Mouse (Mus musculus): ENCODE data around the gene Mns1.
"Not testable (repeated sequence)": the region's sequence is repeated elsewhere in the genome, so short reads cannot be mapped to it uniquely, and the experiment has no call there.

The Mns1 gene

DNA sequence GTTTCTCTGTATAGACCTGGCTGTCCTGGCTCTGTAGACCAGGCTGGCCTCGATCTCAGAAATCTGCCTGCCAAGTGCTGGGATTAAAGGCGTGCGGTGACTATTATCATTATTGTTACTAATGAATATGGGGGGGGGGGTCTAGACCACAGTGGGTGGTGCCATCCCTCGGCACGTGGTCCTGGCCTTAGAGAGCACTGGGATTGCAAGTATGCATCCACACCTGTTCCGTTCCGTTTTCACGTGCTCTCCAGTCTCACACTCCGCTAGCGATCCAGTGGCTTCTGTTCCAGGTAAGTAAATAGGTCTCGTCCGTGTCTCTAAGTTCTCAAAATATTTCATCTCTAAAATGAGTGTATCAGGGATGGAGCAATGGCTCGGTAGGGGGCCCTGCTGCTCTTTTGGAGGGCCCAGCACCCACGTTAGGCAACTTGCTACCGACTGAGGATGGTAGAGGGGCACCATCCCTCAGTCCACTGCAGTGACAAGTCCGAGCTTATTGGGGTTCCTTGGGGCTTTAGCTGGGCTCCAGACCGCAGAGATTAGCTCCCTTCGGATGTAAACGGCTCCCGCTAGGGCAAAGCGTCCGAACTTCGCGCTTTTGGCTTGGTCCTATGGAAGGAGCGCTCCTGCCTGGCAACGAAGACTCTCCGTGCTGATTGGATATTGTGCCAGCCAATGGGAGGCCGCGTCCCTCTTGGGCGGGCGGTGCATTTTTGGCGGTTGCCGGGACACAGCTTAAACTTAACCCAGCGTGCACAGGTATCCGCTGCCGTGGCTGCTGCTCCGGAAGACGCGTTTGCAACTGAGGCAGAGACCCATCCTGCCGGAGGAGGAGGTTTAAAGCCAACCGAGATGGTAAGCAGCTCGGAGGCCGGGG lies at the start of gene Mns1:
TSS of gene Mns1 (plus strand) at position 190 of the 880 bp plus-strand sequence.
- DNase-seq (ENCODE audit: low read depth, low spot score) = peak; percentile 81

DNA sequence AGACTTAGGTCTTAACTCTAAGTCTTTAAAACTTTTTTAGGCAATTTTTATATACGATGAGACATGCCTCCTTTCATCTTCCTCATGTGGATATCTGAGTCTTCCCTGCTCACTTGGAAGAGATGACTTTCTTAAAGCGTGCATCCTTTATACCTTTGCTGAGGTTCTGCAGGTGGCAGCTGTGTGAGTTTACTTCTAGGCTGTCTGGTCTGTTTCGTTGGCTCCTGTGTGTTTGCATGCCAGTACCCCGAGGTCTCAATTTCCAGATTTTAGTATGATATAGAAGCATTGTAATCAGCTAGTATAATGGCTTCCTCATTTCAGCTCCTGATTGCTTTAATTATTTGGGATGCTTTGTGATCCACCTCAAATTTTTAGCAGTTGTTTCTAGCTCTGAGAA lies 48.9 kb upstream of the Mns1 start:
- no peak for DNase-seq (ENCODE audit: low read depth, low spot score)

DNA sequence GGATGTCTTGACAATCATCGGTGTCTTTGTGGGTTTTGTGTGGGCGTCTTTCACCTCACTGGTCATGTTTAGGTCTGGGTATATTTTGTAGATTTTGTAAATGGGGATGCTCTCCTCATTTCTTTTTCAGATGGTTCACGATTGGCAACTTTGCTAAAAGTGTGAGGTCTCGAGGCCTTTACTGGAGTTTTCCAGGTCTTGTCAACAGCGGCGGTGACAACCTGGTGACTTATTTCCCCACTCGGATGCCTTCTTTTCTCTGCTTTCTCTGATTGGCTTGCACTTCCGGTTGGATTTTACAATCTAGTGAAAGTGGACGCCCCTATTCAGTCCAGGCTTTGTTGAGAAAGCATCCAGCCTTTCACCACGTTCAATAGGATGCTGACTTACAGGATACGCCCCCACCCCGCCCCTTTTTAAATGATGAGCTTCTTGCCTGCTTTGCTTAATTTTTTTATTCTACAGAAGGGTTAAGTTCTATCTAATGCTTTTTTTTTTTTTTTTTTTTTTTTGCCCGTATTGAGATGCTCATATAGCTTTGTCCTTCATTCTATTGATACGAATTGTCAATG lies 48.3 kb upstream of the Mns1 start:
- no peak for DNase-seq (ENCODE audit: low read depth, low spot score)

DNA sequence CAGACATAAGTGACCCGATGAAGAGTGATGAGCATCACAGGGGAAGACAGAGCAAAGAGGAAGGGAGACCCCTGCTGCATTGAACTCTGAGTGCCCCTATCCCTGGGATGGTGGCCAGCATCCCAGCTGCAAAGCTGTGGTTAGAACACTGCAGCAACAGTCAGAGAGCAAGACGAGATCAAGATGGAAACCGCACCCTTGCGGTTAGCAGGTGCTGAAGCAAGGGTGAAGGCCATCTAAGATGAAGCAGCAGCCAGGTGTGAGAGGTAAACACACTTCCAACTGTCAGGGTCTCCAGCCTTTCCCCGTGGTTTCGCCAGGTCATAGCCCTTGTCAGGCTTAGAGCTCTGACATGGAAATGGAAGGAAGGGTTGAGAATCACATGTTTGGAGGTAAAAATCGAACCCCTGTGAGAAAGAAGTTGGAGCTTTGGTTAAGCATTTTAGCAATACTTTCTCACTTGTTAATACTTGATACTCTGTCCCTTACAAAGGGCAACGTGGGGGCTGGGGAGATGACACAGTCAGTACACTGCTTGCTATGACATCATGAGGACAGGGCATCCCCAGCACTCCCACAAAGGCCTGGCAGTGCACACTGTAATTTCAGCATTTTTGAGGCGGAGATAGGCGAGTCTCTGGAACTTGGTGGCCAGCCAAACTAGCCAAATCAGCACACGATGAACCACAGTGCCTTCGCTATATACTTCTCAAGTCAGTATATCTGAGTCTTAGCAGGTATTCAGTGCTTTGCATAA lies 47.3 kb upstream of the Mns1 start:
- no peak for DNase-seq (ENCODE audit: low read depth, low spot score)

DNA sequence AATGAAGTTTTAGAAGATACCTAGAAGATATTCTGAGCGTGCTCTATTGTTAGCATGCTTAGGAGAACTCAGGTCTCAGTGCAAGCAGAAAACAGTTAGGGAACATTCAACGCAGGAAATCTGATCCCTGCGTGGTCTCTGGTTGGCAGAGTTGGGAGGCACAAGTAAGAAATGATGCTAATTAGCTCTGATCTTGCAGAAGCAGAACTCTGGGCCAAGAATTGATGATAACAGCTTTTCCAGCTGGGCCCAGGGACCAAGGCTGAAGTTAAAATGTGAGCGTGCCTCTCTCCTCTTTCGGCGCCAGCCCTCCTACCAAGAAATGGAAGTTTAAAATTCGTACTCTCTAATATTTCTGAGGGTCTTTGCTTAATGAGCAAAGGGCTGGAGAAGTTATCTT lies 45.1 kb upstream of the Mns1 start:
- no peak for DNase-seq (ENCODE audit: low read depth, low spot score)

DNA sequence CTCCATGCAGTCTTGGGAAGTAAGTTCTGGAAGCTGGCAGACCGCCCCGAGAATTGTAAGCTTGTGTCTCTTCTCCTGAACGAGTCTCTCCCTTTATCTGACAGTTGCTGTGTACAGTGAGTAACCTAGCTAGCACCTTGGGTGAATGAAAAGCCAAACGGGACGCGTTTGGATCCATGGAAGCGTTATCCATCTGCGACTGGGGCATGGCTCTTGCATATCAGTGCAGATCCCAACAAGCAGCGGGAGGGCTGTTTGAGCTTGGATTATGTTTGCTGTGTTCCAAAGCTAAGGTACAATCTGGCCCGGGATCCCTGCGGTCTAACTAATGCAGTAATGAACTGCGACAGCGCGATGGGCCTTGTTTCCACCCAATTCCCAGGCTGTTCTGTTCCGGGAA lies 44.6 kb upstream of the Mns1 start:
- DNase-seq (ENCODE audit: low read depth, low spot score) = no peak

DNA sequence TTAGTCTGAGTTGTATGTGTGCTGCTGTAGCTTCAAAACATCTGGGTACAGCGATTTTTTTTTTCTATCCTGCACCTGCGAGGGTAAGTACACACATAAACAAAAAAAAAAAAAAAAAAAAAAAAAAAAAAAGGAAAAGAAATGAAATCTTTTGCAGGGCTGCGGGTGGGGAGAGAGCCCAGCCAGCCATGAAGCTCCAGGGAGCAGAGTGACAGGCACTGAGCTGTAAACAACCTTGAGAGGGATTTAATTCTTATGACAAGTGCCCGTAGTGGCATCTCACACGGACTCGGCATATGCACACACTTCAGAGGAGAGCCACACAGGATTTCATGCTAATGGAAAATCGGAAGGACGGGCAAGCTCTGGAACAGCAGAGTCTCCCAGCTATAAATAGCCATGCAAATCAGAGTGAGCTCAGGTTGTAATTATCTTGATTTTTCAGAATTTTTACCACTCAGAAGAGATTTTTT lies 43.9 kb upstream of the Mns1 start:
- DNase-seq (ENCODE audit: low read depth, low spot score) = no peak

DNA sequence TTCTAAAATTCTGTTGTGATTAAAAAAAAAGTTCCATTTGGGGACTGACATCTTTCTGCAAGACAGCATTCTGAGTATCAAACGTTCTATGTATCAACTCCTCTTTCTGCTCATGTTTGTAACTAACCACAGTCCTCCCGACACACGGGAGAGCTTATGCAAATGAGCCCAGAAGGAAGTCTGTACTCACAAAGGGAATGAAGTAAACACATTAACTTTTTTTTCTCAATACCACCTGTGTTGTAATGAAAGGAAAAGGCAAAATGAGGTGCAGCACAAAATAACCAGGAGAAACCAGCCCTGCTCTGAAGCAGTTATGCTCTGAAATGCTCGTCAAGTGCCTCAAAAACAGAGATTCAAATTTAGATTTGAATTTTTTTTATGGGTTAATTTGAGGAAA lies 37.7 kb upstream of the Mns1 start:
- DNase-seq (ENCODE audit: low read depth, low spot score) = no peak

DNA sequence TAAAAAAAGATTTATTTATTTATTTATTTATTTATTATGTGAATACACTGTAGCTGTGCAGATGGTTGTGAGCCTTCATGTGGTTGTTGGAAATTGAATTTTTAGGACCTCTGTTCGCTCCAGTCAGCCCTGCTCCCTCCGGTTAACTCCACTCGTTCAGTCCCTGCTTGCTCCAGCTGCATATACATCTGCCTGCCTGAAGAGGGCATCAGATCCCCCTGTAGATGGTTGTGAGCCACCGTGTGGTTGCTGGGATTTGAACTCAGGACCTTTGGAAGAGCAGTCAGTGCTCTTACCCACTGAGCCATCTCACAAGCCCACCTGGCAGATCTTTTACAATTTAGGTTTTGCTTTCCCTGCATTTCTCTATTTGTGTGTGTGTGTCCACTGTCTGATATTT lies 36.0 kb upstream of the Mns1 start:
- not testable (repeated sequence) for DNase-seq (ENCODE audit: low read depth, low spot score)

DNA sequence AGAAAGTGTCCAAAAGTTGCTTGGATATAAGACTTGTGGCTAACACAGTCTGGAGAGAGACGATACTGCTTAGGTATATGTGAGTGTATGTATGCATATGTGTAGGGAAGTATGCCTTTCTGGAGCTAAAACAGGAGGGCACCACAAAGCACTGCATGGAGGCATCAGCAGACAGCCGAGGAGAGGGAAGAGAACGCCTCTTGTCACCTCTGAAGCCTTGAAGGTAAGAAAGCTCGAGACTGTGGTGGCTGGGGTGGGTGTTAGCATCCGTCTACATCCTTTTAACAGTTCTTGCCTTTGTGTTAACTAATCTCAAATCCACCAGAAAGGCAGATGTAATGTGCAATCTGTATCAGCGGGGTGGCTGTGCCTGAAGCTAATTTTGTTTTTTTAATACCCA lies 34.4 kb upstream of the Mns1 start:
- DNase-seq (ENCODE audit: low read depth, low spot score) = no peak

DNA sequence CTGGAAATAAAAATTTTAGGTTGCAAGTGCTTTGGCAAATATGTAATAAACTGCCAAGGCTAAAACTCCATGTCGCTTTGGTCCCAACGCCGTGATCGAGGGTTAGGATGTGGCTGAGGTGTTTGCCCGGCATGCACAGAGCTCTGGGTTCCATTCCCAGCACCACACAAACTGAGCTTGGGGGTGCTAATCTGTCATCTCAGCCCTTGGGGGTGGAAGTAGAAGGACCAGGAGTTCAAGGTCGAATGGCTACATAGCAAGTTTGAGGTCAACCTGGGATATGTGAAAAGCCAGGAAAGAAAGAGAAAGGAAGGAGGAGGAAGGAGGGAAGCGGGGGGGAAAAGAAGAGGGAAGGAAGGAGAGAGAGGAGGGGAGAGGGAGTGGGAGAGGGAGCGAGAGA lies 33.4 kb upstream of the Mns1 start:
- no peak for DNase-seq (ENCODE audit: low read depth, low spot score)

DNA sequence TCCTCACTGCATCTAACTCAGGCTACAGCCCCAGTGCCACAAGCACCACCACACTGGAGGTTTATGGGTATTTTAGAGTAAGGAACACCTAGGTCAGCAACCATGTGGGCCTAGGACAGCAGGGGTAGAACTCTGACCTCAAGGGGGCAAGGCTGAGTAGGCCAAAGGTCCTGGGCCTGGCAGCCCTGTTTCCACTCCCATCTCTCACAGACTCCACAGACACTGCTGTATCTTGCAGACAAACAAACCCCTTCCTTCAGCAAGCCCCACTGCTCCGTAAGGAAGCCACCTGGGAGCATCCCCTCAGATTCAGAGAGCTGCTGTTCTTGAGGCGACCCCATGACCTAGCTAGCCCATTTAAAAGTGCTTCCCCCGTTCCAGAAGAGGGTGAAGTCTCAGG lies 32.9 kb upstream of the Mns1 start:
- DNase-seq (ENCODE audit: low read depth, low spot score) = no peak

DNA sequence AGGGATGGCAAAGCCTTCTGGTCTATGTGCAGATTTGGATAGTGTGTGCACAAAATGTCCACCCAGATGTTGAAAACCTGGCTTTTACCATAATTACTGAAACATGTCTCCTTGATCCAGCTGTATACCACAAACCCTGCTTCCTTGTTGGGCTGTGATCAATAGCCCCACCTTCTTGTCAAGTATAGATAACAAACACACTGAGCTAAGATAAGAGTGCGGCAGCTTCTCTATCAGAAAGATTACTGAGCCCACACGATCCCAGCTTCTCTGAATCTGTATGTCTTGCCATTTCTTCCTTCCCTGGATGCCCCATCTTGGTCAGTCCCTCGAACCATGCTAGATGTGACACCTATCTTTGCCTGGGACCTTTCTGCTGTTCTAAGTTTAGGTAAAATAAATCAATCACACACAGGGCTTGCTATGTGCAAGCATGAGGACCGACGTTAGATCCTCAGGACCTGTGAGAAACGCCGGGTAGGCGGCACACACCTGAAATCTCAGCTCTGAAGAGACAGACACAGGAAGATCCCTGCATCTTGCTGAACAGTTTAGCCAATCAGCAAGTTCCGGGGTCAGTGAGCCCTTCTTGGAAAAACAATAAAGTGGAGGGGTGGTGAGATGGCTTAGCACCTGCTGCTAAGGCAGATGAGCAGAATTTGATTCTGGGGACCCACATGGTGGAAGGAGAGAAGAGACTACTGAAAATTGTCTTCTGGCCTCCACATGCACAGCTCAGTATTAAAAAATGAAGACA lies 31.8 kb upstream of the Mns1 start:
- DNase-seq (ENCODE audit: low read depth, low spot score) = no peak

DNA sequence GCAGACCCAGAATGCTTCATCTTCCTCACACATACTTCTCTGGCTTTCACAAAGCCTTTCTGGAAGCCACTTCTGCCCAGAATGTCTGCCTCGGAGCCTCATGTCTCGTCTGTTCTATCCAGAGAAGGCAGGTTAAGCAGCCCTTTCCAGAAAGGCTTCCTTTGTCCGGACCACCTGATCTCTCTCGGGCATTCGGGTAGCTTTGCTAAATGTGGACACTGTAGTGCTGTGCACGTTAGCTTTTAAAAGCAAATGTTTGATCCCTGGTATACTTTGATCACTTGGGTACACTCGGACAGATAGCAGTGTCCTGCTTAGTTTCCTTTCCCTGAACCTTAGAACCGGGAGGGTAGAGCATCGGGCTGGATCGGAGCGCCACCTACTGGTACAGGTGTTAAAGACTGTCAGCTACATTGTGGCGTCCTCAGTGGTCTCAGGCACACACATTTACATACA lies 29.7 kb upstream of the Mns1 start:
- DNase-seq (ENCODE audit: low read depth, low spot score) = peak; percentile 79

DNA sequence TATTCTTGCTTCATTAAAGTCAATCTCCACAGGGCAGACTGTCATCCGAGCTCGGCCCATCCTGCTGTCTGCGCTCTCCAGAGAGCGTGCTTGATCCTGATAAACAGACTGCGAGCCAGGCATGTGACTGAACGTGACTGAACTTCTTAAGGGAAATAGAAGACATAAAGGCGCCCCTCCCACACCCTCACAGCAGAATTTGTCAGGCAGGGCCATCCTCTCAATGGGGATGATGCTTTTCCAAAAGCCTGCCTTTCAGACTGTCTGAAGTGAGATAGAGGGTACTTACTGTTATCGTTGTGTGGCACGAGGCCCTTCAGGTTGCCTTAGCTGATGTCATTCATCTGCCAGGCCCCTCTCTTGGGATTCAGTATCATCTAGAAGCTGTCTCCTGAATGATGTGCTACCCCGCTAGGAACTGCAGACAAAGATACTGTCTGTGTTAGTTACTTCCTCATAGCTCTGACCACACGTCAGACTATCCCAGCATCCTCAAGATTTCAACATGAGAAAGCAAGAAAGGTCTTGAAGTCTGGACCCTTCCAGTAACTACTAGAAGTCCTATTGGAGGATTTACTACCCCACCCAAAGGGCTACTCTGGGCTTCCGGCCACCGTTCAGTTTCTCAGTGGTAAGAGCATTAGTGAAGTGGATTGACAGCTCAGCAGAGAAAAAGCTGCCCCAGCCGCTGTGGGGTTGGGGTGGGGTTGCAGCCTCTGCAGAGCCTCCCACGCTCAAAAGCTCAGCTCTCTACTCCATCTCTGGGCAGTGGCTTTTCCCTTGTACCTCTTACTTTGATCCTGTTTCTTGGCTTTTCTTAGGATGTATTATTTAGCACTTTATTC lies 28.2 kb upstream of the Mns1 start:
- DNase-seq (ENCODE audit: low read depth, low spot score) = peak; percentile 65

DNA sequence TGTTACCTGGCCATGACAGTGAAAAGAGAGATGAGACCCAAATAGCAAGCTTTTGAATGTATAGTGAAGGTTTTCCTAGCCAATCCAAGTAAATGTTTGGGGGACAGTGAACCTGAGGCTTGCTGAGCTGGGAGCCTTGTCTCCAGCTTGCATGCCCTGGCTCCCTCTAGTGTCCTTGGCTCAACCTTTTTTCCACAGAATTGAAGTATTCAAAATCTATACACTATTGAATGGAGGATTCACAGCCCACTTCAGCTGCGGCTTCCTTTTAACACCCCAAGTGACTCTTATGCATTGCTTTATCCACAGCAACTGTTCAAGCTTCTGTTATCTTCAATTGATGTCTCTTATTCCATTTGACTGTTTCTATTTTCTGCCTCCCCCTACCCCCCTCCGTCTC lies 26.1 kb upstream of the Mns1 start:
- no peak for DNase-seq (ENCODE audit: low read depth, low spot score)

DNA sequence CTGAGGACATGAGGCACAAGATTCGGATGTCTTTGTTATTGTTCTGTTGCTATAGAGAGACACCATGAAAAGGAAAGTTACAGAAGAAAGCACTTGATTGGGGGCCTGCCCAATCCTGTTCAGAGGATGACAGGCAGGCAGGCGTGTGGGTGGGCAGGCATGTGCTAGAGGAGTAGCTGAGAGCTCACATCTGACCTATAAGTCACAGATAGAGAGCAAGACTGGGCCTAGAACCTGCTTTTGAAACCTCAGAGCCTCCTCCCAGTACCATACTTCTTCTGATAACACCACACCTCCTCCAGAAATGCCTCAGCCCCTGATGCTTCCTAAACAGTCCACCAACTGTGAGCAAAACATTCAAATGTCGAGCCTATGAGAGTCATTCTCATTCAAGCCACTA lies 19.4 kb upstream of the Mns1 start:
- DNase-seq (ENCODE audit: low read depth, low spot score) = no peak

DNA sequence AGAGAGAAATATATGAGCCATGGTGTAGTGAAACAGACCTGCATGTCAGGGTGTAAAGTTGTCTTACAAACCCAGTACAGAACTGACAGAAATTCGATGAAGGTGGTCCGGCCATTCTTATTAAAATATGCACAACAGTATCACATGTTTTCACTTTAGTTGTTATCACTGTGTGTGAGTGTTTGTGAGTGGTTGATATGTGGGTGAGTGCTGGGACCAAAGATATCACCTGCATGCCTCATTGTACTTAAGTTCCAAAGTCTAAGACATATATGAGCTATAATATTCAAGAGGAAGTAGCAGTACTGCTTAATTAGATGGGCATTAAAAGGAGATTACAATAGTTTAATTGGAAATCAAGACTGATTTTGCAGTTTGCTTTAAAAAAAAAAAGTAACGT lies 17.3 kb upstream of the Mns1 start:
- no peak for DNase-seq (ENCODE audit: low read depth, low spot score)

DNA sequence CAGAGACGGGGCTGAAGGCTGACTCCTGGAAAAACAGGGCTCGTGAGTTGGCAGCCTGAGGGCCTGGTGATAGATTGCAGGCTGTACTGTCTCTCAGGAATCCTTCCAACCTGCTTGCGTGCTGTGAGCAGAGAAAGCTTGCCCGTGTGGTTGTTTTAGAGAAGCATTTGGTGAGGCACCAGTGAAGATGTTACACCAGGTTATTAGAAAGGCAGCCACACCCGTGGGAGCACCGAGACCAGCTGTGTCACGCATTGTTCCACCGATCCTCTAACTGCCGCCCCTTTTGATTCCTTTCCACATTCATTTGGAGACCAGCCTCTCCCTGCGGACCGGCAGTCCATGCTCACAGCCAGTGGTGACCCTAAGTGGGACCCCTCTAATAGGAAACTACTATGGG lies 15.5 kb upstream of the Mns1 start:
- no peak for DNase-seq (ENCODE audit: low read depth, low spot score)

DNA sequence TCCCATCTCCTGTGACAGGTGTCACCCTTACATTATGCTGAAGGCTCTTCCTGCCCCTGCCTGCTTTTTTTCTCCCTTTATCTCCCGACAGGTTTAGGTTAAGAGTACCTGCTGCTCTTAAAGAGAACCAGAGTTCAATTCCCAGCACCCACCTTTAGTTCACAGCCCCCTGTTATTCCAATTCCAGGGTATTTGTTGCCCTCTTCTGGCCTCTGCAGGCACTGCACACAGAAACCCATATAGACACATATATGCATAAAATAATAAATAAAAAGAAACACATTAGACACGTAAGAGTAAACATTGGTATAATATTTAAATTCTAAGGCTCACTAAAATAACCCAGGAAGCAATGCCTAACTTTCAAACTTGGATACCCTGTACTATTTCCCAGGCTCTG lies 15.1 kb upstream of the Mns1 start:
- no peak for DNase-seq (ENCODE audit: low read depth, low spot score)

DNA sequence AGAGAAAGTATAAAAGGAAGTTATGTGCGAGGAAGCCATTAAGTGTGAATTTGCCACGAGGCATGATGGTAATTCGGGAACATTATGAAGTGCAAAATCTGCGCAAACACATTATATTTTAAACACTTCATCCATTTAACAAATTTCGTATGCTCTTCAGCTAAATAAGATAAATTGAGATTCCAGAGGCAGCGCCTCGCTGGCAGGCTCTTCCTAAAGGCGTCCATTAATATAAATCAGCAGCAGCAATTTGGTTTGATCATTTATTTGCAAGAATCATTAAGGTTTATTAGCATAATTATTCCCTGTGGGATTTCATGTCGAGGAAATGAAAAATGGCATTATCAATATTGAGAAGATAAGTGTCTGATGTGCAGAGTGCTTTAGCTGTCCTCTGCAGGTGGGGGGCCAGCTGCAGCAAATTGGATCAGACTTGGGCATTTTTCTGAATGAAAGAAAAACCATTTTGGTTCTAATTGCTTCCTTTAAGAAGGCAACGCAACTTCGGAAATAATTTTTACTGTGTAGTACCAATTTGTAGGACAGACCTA lies 12.4 kb upstream of the Mns1 start:
- DNase-seq (ENCODE audit: low read depth, low spot score) = no peak

Measured in retina, adult 2 months (tissue).